In the genomic region with DNA sequence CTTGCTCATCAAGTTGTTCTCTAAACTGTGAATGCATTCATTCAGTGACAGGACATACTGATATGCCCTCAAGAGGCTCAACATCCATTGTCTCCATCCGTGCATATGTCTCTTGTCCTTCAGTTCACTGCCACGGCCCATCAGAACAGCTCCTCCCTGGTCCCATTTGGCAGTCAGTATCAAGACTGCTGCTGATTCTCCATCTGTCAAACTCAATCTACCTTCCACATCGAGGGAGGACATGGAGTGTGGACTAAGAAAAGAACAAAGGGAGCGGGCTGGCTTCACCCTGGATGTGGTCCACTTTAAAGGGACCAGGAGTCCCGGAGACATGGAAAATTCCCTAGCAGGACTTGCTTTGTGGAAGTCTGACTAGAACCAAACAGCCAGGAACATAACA, we compare ENCODE assay signal across 32 mouse cellular contexts. TPM values are rescaled to one million over a fixed set of nuclear protein-coding genes. Genes with fewer than 3 reads are reported as not detected.
DNase-seq lines count a peak whose midpoint lies in the region; ATAC-seq and TF ChIP-seq lines count a peak whose summit lies in the region.
"Had no signal": no experiment of that assay in that cellular context is flagged by ENCODE, and none has a peak within 500 bp of the region (broad histone marks: within the 10 kb centered on the region; RNA-seq: fewer than 3 reads in every experiment).

No protein-coding gene starts in this region.

- no peaks in the 10 kb centered on the region for H3K4me1 ChIP-seq in hindbrain, embryonic 16.5 days (ENCODE audit: control insufficient read depth, insufficient read depth, low read depth, low read length)
- no peaks in the 10 kb centered on the region for H3K4me1 ChIP-seq in hindbrain, embryonic 13.5 days (replicated peaks)
- peaks cover 69% of the 10 kb centered on the region for H3K4me1 ChIP-seq in cerebellum, adult 2 months (ENCODE audit: control insufficient read depth, insufficient read depth, low read length)
- H3K4me1 ChIP-seq in heart, embryonic 12.5 days (replicated peaks) = peaks cover 7% of the 10 kb centered on the region; the same call in 1 of the 2 replicates
- H3K4me1 ChIP-seq: embryonic facial prominence, embryonic 12.5 days; hindbrain, embryonic 15.5 days; intestine, embryonic 15.5 days; neural tube, embryonic 15.5 days; stomach, embryonic 15.5 days had no signal

- no peak for TF ChIP-seq CTCF in cerebellum, adult 2 months (IDR thresholded peaks at IDR 0.05; ENCODE audit: borderline replicate concordance, insufficient read depth, low read depth, low read length)

- no peak overlapping the region for H3K9ac ChIP-seq in hindbrain, embryonic 16.5 days (ENCODE audit: low read depth, low read length)
- no peak overlapping the region for H3K9ac ChIP-seq in hindbrain, embryonic 13.5 days
- H3K9ac ChIP-seq in heart, embryonic 12.5 days = no peak overlapping the region
- H3K9ac ChIP-seq: embryonic facial prominence, embryonic 12.5 days; hindbrain, embryonic 15.5 days; intestine, embryonic 15.5 days; liver, embryonic 14.5 days; neural tube, embryonic 15.5 days; stomach, embryonic 15.5 days had no signal

- H3K4me3 ChIP-seq in hindbrain, embryonic 16.5 days (ENCODE audit: low read length) = no peak overlapping the region
- no peak overlapping the region for H3K4me3 ChIP-seq in hindbrain, embryonic 13.5 days
- no peak overlapping the region for H3K4me3 ChIP-seq in cerebellum, adult 2 months (replicated peaks; ENCODE audit: insufficient read depth, low read depth, low read length)
- H3K4me3 ChIP-seq in heart, embryonic 12.5 days = no peak overlapping the region
- H3K4me3 ChIP-seq: embryonic facial prominence, embryonic 12.5 days; hindbrain, embryonic 15.5 days; intestine, embryonic 15.5 days; neural tube, embryonic 15.5 days; stomach, embryonic 15.5 days had no signal

- peak; percentile 69; the same call in 1 of the 2 replicates for ATAC-seq in hindbrain, embryonic 16.5 days
- no peak for ATAC-seq in hindbrain, embryonic 13.5 days (ENCODE audit: low FRiP score)
- ATAC-seq in erythroblast, adult 5-6 weeks (replicated peaks; ENCODE audit: low FRiP score, poor library complexity, severe bottlenecking) = no peak
- no peak for ATAC-seq in heart, embryonic 12.5 days (ENCODE audit: insufficient number of reproducible peaks, low FRiP score)
- ATAC-seq: activated CD4-positive, CD25-positive, alpha-beta regulatory T cell, adult 4 months; intestine, embryonic 15.5 days had no signal

- no peaks in the 10 kb centered on the region for H3K36me3 ChIP-seq in hindbrain, embryonic 16.5 days (ENCODE audit: control insufficient read depth, insufficient read depth, low read length)
- H3K36me3 ChIP-seq in hindbrain, embryonic 13.5 days = no peaks in the 10 kb centered on the region
- H3K36me3 ChIP-seq in heart, embryonic 12.5 days = no peaks in the 10 kb centered on the region
- H3K36me3 ChIP-seq: embryonic facial prominence, embryonic 12.5 days; hindbrain, embryonic 15.5 days; intestine, embryonic 15.5 days; neural tube, embryonic 15.5 days; stomach, embryonic 15.5 days had no signal

- no peak overlapping the region for H3K27ac ChIP-seq in hindbrain, embryonic 16.5 days (ENCODE audit: low read depth, low read length)
- no peak overlapping the region for H3K27ac ChIP-seq in hindbrain, embryonic 13.5 days
- H3K27ac ChIP-seq in cerebellum, adult 2 months (ENCODE audit: insufficient read depth, low read length) = peak overlapping the region; percentile 77
- no peak overlapping the region for H3K27ac ChIP-seq in heart, embryonic 12.5 days (ENCODE audit: poor library complexity, severe bottlenecking)
- H3K27ac ChIP-seq: embryonic facial prominence, embryonic 12.5 days; hindbrain, embryonic 15.5 days; intestine, embryonic 15.5 days; kidney, postnatal 0 days; liver, embryonic 14.5 days; macrophage; neural tube, embryonic 15.5 days; stomach, embryonic 15.5 days had no signal

- H3K9me3 ChIP-seq in hindbrain, embryonic 16.5 days (ENCODE audit: control insufficient read depth, low read length) = no peaks in the 10 kb centered on the region
- no peaks in the 10 kb centered on the region for H3K9me3 ChIP-seq in hindbrain, embryonic 13.5 days
- no peaks in the 10 kb centered on the region for H3K9me3 ChIP-seq in heart, embryonic 12.5 days (replicated peaks)
- H3K9me3 ChIP-seq: embryonic facial prominence, embryonic 12.5 days; hindbrain, embryonic 15.5 days; intestine, embryonic 15.5 days; neural tube, embryonic 15.5 days; stomach, embryonic 15.5 days had no signal

- H3K27me3 ChIP-seq in hindbrain, embryonic 16.5 days (replicated peaks; ENCODE audit: control insufficient read depth, insufficient read depth, low read length) = no peaks in the 10 kb centered on the region
- no peaks in the 10 kb centered on the region for H3K27me3 ChIP-seq in hindbrain, embryonic 13.5 days
- H3K27me3 ChIP-seq in cerebellum, adult 2 months (ENCODE audit: control insufficient read depth, insufficient read depth, low read length) = no peaks in the 10 kb centered on the region
- no peaks in the 10 kb centered on the region for H3K27me3 ChIP-seq in heart, embryonic 12.5 days (replicated peaks)
- H3K27me3 ChIP-seq: CH12.LX; embryonic facial prominence, embryonic 12.5 days; hindbrain, embryonic 15.5 days; intestine, embryonic 15.5 days; neural tube, embryonic 15.5 days; stomach, embryonic 15.5 days had no signal

- WGBS in hindbrain, embryonic 16.5 days = 58% methylated on average over 5 of the region's 5 CpGs
- WGBS in hindbrain, embryonic 13.5 days = 72% methylated on average over 5 of the region's 5 CpGs
- 7% methylated on average over 5 of the region's 5 CpGs for WGBS in cerebellum, adult 2 months
- WGBS in heart, embryonic 12.5 days = 63% methylated on average over 5 of the region's 5 CpGs

- peak; percentile 98 for DNase-seq in brain, adult 2 months (ENCODE audit: low read depth, low spot score)
- DNase-seq in cerebellum, adult 2 months = peak; percentile 85 to 97
- DNase-seq in cerebellum, postnatal 14 days = peak; percentile 79 to 89
- no peak for DNase-seq in heart, adult 9 months (ENCODE audit: low spot score in 2 of 2)
- DNase-seq: adrenal gland, adult 8-10 months; embryo, embryonic 11 days; gastrocnemius, postnatal 25 days; heart, postnatal 4 days; kidney, adult 2 months; kidney, postnatal 4 days; liver; lung, adult 2 months; lung, postnatal 10 days; midbrain, embryonic 14.5 days; right cerebral cortex, postnatal 25 days; thymus, adult 18-20 months; thymus, postnatal 36 days had no signal

- no peak; the same call in 1 of the 2 replicates for TF ChIP-seq POLR2A in cerebellum, adult 2 months (IDR thresholded peaks at IDR 0.05; ENCODE audit: borderline replicate concordance, insufficient read depth, low read length)

- H3K4me2 ChIP-seq in hindbrain, embryonic 16.5 days (ENCODE audit: low read length) = no peak overlapping the region
- H3K4me2 ChIP-seq in hindbrain, embryonic 13.5 days = no peak overlapping the region
- H3K4me2 ChIP-seq in heart, embryonic 12.5 days = no peak overlapping the region
- H3K4me2 ChIP-seq: embryonic facial prominence, embryonic 12.5 days; heart, embryonic 11.5 days; hindbrain, embryonic 15.5 days; intestine, embryonic 15.5 days; neural tube, embryonic 15.5 days; stomach, embryonic 15.5 days had no signal

RNA-seq across cellular contexts. Expression of gene Zfp385b, which starts 22.2 kb away (rescaled TPM):
- 17.4 and 18.1 TPM in 2 replicates for polyA plus RNA-seq in hindbrain, embryonic 16.5 days (2015; fragmentation: Nextera tagmentation; extraction: Ambion mirVana)
- 7.9 and 8.1 TPM in 2 replicates for polyA plus RNA-seq in hindbrain, embryonic 13.5 days (2015; fragmentation: Nextera tagmentation; extraction: Ambion mirVana)
- 66.9 and 77.4 TPM in 2 replicates for polyA plus RNA-seq in cerebellum, adult 2 months (2012; rRNA removed)
- total RNA-seq in erythroblast, adult 5-6 weeks (2015; ENCODE audit: low replicate concordance) = not detected in 2 replicates
- total RNA-seq in erythroblast, adult 5-6 weeks (2017; ENCODE audit: low replicate concordance) = 3.5 TPM in 1 of 2 replicates, not detected in the other
- polyA plus RNA-seq in heart, embryonic 12.5 days (2016; fragmentation: Nextera tagmentation; extraction: Ambion mirVana) = 4.3 and 4.5 TPM in 2 replicates
- total RNA-seq: CH12.LX had no signal
- polyA plus RNA-seq: macrophage had no signal

Comparison
In these comparisons a context has a peak if more than half of its experiments do, and no peak if none do; other contexts are left out.
1. DNase-seq: peak in brain, adult 2 months (single experiment), cerebellum, adult 2 months (2 of 2) and cerebellum, postnatal 14 days (2 of 2); none in heart, adult 9 months (0 of 2).